Mouse (Mus musculus): ENCODE data around the gene Maml1. TPM values are rescaled to one million over a fixed set of nuclear protein-coding genes. Genes with fewer than 3 reads are reported as not detected.

Gene Maml1
- total RNA-seq, 2 experiments from 2014 or later: 19.2 to 20.3 TPM

- peak in 1 of 2 experiments; percentile 38 for DNase-seq
- intact Hi-C loops (cut with DNase I): no loop called here
Observed at GRCm38 (mm10) chr11:50285696-50286095, 6.4 kb downstream of the Maml1 start.

DNA sequence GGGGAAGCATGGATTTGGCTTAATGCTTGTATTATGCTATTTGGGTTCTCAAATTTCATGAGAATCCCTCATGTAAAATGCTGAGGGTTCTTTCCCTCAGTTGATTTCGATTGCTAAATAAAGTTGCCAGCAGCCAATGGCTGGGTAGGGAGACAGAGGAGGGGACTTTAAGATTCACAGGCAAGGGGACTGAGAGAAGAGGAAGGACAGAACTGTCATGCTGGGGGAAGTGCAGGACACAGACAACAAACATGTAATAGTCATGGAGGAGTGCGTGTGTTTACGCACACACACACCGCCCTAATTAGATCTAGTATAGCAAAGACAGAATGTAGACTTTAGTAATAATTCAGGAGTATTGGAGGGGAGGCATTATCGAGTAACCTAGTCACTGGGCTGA lies 6.8 kb downstream of the Maml1 start:
- intact Hi-C loops (cut with DNase I): no loop called here
- no peak for DNase-seq

DNA sequence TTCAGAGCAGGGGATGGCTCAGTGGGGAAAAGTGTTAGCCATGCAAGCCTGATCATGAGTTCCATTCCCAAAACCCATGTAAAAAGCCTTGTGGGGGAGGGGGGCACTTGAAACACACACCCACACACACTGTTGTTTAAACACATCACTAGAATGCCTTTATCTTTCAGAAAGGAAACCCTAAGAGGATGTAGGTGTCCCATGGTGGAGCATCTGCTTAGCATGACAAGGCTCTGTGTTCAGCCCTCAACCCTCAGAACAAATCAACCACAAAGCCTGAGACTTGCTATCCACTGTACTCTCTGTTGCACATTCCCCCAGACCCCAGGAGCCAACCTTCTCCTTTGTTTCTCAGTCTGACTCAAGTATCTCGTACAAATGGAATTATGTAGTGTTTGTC lies 12.1 kb downstream of the Maml1 start:
- no peak for DNase-seq
- intact Hi-C loops (cut with DNase I): no loop called here

GRCm38 (mm10) chr11:50279005-50279404 lies 13.1 kb downstream of the Maml1 start:
- no peak for DNase-seq
- intact Hi-C loops (cut with DNase I): no loop called here

- intact Hi-C loops (cut with DNase I): no loop called here
- no peak for DNase-seq
Observed at GRCm38 (mm10) chr11:50277706-50278105, 14.4 kb downstream of the Maml1 start.

GRCm38 (mm10) chr11:50277025-50277424 lies 15.1 kb downstream of the Maml1 start:
- intact Hi-C loops (cut with DNase I): no loop called here
- DNase-seq: no peak

GRCm38 (mm10) chr11:50275568-50276151 lies 16.5 kb downstream of the Maml1 start:
- DNase-seq: peak in 1 of 2 experiments; percentile 38
- intact Hi-C loops (cut with DNase I): no loop called here

- intact Hi-C loops (cut with DNase I): no loop called here
Observed at GRCm38 (mm10) chr11:50275077-50275476, 17.0 kb downstream of the Maml1 start.

DNA sequence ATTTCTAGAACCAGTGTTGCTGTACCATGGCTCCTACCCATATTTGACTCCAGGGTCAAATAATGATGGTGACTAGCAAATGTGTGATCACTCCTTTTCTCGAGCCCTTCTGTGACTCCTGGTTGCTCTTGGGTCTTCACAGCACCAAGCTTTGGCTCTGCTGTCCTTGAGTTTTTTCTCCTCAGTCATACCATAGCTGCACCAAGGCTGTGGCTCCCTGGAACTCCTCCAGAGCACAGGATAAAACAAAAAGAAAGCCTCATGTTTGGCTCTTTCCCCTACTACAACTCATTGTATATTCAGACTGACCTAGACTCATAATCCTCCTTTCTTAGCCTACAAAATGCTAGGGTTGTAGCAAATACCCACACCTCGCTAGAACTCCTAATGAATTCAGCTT lies 19.3 kb downstream of the Maml1 start:
- DNase-seq: no peak
- intact Hi-C loops (cut with DNase I): no loop called here

More at GRCm38 (mm10) chr11:50275077-50275476, 17.0 kb downstream of the Maml1 start:
- no peak for DNase-seq

GRCm38 (mm10) chr11:50269885-50270284 lies 22.2 kb downstream of the Maml1 start:
- DNase-seq: no peak
- intact Hi-C loops (cut with DNase I): loop anchor here (5.0 kb wide), 1 partner anchor 92 kb away; no protein-coding TSS in a partner anchor

- DNase-seq: peak; percentile 47 to 61
Observed at GRCm38 (mm10) chr11:50269163-50269562, 22.9 kb downstream of the Maml1 start.

GRCm38 (mm10) chr11:50266997-50267396 lies 25.1 kb downstream of the Maml1 start:
- intact Hi-C loops (cut with DNase I): loop anchor here (5.0 kb wide), 1 partner anchor 95 kb away; no protein-coding TSS in a partner anchor
- DNase-seq: no peak

More at GRCm38 (mm10) chr11:50269163-50269562, 22.9 kb downstream of the Maml1 start:
- intact Hi-C loops (cut with DNase I): loop anchor here (5.0 kb wide), 1 partner anchor 93 kb away; no protein-coding TSS in a partner anchor

- intact Hi-C loops (cut with DNase I): loop anchor here (5.0 kb wide), 1 partner anchor 96 kb away; no protein-coding TSS in a partner anchor
- no peak for DNase-seq
Observed at GRCm38 (mm10) chr11:50265931-50266330, 26.2 kb downstream of the Maml1 start.

DNA sequence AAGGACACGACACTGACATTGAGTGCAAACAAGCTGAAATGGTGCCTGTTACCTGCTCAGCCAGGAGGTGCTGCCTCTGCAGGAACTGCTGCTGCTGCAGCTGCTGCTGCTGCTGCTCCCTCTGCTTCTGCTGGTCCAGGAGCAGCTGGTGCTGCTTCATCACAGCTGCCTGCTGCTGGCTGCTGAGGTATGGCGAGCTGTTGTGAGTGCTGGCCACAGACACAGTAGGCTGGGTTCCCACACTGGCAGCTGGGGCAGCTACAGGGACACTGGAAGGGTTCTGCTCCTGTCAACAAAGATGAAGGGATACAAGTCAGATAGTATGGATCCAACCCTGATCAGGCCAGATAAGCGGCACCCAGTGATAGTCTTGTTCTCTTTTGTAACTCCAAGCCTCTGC lies 28.9 kb downstream of the Maml1 start:
- intact Hi-C loops (cut with DNase I): no loop called here
- no peak for DNase-seq

DNA sequence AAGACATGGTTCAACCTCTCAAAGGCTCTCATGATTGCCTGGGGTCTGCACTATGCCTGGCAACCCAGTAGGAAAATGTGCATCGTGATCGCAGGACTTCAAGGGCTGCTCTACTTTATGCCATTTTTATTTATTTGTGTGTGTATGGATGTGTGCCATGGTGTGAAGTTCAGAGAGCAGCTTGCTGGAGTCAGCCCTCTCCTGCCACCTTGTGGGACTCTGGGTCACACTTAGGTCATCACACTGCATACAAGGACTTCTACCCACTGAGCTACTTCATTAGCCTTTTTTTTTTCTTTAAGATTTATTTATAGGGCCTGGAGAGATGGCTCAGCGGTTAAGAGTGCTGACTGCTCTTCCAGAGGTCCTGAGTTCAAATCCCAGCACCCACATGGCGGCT lies 30.1 kb downstream of the Maml1 start:
- peak in 1 of 2 experiments; percentile 57 for DNase-seq
- intact Hi-C loops (cut with DNase I): no loop called here

GRCm38 (mm10) chr11:50258310-50258709 lies 33.8 kb downstream of the Maml1 start:
- intact Hi-C loops (cut with DNase I): no loop called here

GRCm38 (mm10) chr11:50256615-50257014 lies 35.5 kb downstream of the Maml1 start:
- intact Hi-C loops (cut with DNase I): no loop called here
- no peak for DNase-seq

More at GRCm38 (mm10) chr11:50258310-50258709, 33.8 kb downstream of the Maml1 start:
- no peak for DNase-seq

DNA sequence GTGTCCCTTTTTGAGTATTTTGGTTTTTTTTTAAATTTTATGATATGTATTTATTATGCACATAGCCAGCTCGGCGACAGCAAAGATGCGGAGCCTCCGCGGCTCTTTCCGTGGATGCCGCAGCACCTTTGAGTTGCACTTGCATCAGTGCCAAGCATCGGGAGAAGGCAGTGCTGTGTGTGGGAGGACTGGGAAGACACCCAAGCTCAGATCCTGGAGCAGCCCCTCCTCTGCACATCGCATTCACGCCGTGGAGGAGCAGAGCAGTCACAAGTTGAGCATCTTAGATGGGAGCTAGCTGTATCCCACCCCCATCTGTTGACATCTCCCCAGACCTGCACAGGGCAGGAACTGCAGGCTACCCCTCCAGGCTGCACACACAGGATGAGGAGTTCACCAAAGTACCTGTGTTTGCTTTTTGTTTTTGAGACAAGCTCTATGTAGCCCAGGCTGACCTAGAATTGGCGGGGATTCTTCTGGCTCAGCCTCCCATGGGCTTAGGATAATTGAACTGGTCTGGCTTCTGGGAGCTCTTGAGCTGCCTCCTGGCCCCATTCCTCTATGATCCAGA lies 38.0 kb downstream of the Maml1 start:
- intact Hi-C loops (cut with DNase I): no loop called here
- no peak for DNase-seq

- no peak for DNase-seq
- intact Hi-C loops (cut with DNase I): no loop called here
Observed at GRCm38 (mm10) chr11:50253393-50253792, 38.7 kb downstream of the Maml1 start.

DNA sequence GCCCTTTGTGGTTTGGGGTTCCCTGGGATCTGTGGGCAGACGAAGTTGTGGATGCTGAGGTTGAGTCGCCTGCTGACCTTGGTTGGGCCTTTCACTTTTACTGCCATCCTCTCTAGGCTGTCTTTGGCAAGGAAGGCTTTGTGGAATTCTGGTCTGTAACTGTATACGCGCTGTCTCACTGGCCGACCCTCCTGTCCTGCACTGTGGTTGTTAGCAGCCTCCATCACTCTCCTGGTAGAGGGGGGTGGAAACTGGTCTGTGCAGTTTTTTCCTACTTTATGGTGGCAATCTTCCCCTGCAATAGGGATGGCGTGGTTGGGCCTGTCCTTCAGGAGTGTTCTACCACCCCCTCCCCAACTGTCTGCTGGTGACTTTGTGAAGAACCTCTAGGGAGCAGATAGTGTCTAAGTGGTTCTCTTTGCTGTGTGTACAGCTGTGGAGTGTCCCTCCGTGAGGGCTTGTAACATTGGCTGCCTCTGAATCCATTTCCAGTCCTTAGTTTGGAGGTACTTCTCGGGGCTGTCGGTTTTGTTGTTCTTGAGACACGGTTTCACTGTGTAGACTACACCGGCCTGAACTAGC lies 39.3 kb downstream of the Maml1 start:
- DNase-seq: no peak
- intact Hi-C loops (cut with DNase I): no loop called here

DNA sequence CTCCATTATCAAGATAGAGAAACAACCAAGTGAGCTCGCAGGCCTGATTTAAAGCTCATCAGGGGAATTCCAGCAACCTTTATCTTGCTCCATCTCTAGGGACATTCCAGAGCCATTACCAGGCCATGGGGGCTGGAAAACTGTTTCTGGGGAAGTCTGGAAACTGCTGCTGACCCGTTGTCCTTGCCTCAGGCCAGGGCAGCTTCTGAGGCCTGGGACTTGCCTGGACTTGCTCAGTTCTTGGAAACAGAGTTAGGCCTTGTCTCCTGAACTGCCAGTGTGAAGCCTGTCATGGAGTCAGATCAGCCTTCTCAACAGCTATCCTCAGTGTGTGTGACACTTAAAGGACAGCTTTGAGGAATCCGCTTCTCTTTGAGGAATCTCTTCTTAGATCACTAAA lies 39.9 kb downstream of the Maml1 start:
- intact Hi-C loops (cut with DNase I): no loop called here
- DNase-seq: no peak
